Mouse (Mus musculus) brain, embryonic 18.5 days (tissue): Measurements from ENCODE around the gene Rsg1.

Source experiments
- DNase-seq: peaks from one replicate; pipeline ENCODE4 v3.0.0-alpha.2; 2012; ENCODE audit warnings: low read depth, low spot score

Gene Rsg1

DNA sequence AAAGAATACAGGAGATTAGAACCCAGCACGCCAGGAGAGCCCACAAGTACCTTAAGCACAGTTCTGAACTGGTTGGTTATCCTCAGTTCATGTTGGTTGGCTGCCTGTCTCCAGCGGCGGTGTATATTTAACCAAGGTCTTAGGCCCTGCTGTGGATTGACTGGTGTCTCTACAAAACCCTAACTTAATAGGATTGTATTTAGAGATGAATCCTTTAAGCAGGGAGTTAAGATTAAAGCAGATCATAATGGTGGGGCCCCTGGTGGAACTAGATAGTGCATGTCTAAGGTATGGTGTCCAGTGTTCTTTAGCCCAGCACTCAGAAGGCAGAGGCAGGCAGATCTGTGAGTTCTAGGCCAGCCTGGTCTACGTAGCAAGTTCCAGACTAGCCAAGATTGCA is 2.1 kb upstream of the Rsg1 start:
- DNase-seq, result no peak

DNA sequence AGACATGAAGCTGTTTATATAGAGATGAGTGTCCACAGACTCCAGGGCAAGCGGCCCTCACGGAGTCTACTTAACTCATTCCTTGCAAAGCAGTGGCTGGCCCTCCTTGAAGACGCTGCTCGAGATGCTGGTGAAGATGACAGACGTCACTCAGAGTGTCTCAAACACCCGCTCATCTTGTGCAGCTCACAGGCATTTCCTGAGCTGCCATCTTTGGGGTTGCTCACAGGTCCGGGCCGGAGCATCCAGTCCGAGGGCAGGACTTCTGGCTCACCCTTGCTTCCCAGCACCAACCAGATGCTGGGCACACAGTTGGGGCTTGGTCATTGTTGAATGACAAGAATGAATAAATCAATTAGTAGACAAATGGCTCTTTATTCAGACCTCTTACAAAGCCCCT is 864 bp upstream of the Rsg1 start:
- no peak for DNase-seq

DNA sequence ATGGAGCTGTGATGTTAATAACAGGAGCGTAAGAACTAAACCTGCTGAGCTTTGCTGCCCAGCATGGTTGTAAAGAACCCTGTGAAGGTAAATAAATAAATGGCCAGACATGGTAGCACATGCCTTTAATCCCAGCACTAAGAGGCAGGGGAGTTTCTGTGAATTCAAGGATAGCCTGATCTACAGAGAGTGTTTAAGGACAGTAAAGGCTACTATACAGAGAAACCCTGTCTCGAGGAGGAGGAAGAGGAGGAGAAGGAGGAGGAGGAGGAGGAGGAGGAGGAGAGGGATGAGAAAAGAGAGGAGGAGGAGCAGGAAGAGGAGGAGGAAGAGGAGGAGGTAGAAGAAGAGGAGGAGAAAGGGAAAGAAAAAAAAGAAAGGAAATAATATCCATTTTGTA is 414 bp upstream of the Rsg1 start:
- no peak for DNase-seq

DNA sequence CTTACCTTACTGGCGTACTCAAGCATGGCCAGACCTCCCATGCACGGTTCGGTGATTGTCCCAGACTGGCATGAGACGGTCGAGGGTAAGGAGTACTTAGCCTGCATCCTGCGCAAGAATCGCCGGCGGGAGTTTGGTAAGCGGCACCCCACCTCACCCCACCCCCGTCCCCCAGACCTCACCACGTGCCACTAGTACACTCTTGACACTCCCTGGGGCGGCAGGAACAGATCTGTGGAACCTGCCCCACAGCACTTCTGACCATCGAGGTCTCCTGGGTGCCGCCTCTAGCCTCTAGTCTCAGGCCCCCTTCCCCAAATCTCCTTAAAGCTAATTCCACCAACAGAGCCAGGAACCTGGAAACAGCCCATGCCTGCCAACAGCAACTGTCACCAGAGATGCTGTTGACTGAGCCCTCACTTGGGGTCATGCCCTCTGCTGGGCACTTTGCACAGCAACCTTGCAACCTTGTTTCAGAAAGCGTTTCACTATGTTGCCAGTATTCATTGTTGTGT is 638 bp downstream of the Rsg1 start:
- DNase-seq, result no peak

DNA sequence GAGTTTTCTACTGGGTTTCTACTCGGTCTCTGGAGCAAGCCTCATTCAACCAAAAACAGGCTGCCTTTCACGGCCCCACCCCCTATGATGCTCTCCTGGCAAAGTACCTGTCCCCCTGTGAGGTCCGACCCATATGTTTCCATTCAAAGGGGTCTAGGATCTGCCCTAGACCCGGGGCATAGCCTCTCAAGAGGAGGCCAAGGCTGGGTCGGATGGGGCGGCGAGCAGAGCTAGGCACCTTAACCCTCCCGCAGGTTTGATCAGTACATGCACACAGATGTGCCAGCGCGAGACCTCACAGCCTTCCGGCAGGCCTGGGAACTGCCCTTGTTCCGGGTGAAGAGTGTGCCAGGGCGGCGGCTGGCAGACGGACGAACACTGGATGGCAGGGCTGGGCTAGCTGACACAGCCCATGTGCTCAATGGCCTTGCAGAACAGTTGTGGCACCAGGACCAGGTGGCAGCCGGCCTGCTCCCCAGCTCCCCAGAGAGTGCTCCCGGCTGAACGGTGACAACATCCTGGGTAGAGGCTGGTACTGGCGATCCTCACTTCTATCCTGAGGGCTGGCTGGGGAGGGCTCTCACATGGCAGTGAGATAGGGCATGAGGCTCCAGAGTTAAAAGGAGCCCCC is 5.9 kb downstream of the Rsg1 start:
- DNase-seq, result no peak

DNA sequence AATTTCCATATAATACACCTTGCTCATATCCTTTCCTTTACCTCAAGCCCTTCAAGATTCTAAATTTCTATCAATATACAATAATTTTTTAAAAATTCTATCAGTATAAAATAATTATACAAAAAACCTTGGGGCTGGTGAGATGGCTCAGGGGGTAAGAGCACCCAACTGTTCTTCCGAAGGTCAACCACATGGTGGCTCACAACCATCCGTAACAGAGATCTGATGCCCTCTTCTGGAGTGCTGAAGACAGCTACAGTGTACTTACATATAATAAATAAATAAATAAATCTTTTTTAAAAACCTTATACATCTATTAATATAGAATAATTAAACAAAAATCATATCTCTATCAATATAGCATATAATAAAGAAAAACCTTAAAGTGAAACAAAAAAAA is 8.1 kb downstream of the Rsg1 start:
- no peak for DNase-seq

DNA sequence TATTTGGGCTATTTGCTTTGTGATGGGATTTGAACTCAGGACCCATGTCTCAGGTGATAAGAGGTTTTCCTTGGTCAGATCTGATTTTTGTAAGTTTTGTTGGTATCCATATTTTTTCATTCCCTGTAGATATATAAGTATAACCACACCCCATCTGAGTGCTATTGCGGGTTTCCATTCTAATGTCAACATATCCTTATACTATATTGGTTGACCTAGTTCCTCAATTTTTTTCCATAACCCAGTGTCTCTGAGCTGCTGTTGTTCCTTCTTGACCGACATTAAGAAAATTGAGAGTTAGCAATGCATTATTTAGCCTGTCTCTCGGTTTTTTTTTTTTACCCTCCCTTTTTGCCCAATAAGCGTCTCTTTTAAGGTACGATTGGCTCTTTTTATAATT is 9.0 kb downstream of the Rsg1 start:
- DNase-seq, result no peak

DNA sequence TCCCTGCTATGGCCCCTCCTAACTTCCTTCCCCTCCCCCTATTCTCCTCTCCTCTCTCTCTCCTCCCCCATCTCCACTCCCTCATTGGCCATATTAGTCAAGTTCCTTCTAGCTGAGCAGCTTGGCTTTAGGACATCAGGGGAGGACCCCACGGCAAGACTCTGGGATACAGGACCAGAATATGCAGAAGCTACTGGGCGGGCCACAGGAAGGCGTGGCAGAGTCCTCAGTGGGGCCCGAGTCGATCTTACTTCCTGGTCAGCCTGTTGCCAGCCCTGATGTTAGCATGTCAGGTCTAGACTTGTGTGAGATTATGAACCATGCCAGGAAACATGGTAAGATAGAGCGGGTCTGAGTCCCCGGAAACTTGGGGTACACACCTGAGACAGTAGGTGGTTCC is 14.9 kb downstream of the Rsg1 start:
- DNase-seq, result no peak

DNA sequence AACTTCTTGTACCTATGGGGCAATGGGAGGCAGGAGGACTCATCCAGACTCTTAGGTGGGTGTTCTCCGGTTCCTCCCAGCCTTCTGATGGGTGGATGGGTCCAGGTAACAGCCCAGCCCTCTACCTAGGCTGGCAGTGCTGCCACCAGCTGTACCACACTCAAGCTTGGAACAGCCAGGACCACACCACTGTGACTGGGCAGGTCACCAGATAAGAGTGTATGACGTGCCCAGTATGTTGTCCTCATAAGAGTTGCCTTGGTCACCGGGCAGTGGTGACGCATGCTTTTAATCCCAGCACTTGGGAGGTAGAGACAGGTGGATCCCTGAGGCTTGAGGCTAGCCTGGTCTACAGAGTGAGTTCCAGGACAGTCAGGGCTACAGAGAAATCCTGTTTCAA is 19.4 kb downstream of the Rsg1 start:
- no peak for DNase-seq

DNA sequence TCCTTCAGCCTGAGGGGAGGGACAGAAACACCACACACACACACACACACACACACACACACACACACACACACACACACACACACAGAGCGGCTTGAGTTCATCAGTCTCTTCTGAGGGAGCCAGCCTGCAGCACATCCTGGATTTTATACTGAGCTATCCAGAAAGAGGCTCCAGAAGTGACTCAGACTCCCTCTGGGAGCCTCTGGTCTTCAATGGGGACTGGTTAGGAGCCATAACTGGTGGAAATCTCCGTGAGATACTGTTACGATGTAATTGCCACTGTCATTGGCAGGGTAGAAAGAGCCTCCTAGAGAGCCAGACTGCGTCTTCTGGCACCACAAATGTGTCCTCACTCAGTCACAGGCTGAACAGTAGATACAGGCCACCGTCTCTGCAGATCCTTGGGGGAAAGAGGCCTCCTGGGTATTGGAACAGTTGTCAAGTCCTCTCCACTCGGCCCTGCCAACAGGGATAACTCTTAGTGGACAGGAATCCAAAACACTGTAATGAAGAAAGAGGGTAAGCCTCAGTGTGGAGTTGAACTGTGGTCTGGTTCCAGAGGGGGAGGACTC is 21.9 kb downstream of the Rsg1 start:
- no peak for DNase-seq

DNA sequence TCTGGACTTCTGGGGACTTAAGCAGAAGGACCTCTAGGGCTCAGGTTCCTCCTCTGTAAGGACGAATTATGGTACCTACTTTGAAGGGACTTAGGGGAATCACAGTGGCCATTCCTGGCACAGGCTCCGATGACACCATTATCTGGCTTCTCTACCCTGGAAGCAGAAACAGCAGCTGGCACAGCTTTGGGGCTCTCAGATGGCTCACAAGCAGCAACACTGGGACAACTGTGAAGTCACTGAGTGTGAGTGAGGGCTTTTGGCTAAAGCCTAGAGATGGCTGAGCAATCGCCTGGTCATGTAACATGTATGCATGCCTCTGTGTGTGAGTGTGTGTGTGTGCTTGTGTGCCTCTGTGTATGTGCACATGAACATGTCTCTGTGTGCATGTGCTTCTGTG is 23.1 kb downstream of the Rsg1 start:
- DNase-seq, result no peak

DNA sequence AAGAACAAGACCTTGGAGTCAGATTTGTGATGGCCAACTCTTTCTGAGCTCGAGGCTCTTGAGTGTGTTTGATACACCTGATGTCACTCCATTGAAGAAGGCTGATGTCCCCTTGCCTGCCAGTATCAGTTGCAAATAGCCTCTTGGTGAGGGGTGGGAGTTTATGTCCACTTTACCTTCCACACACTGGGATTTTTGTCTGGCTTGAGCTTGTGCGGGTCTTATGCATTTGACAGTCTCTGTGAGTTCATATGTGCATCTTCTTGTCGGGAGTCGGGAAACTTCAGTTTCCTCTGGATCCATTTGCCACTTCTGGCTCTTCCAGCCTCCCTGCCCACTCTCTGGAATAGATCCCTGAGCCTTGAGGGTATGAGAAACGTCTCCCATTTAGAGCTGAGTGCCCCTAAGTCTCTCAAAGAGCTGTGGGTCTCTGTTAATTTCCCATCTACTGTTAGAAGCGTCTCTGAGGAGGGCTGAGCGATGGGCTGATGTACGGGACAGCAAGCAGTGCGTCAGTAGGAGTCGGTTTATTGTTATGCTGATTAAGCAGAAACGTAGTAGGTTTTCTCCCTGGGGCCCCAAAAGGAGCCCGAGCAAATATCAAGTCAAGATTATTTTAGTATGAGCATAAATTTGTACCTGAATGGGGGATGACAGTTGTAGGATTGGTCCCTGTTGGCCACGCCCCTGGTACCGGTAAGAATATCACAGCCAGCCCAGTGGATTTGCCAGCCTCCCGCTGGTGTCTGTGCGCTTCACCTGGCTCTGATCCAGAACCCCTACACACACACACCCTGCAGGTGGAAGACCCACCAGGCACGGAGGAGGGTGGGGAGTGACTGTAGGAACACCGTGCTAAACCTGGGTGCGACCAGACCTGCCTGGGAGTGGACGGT is 25.0 kb downstream of the Rsg1 start:
- no peak for DNase-seq

DNA sequence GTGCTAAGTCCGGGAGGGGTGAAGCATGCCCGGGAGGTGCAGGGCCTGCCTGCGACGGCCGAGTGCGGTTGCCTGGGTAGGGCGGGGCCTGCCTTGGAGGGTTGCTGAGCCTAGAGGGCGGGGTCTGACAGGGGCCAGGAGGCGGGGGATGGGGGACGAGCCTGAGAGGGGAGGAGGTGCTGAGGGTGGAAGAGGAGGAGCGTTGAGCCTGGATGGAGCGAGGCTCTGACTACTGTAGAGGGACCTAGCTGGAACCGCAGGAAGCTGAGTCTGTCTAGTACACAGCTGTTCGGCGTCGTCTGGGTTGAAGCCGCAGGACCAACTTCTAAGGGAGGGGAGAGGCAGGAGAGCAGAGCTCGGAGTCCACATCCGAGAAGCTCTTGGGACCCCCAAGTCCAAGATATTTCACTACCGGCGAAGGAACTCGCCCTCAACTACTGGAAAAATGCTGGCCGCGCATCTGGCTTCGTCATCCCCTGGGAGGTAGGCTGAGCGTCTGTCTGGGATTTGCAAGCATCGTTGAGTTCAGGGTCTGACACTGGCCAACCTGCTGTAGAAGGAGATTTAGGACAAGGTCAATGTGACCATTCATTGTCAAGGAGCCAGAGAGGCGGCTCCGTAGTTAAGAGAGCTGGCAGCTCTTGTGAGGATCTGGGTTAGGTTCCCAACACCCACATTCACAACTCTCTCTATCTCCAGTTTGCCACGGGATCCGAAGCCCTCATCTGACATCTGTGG is 25.8 kb downstream of the Rsg1 start, which contains the start of gene Arhgef19:
Arhgef19 (plus strand) TSS at position 112 of the 738 bp plus-strand sequence.
- no peak for DNase-seq

DNA sequence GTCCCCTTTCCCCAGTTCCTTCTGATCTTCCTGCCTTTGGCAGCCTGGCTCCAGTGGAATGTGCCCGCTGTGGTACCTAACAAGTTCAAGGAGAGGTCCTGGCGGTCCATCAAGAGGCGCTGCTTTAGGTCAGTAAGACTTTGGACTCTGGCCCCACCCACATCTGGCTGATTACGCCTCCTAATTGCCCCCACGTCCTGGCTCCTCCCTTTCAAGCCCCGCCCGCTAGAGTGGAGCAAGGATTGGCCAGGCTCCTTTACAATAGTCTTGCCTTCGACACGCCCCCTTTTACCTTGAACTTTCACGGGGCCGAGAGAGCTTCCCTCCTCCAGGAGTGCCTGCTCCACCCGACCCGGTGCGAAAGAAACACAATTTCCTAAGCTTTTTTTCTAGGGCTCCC is 26.9 kb downstream of the Rsg1 start:
- no peak for DNase-seq

DNA sequence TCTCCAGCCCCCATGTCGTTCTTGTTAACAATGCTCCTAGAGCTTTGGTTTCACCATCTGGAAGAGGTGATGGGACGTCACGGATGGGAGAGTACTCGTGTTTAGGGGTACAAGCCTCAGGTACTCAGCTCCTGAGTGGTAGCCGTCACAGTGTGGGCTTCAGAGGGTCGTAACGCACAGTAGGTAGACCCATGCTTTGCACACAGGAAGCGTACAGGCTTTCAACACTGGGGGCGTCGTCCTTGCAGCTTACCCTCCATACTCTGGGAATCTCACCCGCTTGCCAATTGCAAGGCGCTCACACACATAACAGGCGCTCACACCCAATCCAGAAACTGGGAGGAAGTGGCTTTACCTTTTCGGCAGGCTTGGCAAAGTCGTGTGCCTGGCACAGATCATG is 28.1 kb downstream of the Rsg1 start:
- DNase-seq, result no peak

DNA sequence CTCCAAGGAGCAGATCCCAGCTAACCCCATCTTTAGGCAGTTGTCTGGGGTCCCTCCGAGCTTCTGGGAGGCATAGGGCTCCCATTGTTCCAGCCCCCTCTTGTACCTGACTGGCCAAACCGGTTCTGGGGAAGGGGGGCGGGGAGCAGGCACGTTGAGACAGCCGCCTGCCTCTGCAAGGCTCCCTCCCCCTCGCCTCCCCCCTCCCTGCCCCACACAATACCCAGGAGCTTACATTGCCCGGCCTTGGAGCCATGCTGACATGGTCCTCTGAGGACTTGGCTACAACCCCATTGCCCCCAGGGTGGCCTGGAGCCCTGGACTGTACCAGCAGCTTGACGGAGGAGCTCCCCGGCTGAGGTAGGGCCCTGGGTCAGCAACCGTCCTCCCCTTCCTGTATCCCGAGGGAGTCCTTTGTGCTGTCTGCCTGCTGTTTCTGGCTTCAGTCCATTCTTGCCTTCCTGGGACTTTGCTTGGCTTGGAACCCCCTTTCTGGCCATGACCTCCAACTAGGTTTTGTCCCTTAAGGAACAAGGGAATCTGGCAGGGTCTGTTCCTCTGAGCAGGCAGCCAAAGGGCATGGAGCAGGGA is 29.0 kb downstream of the Rsg1 start:
- no peak for DNase-seq

DNA sequence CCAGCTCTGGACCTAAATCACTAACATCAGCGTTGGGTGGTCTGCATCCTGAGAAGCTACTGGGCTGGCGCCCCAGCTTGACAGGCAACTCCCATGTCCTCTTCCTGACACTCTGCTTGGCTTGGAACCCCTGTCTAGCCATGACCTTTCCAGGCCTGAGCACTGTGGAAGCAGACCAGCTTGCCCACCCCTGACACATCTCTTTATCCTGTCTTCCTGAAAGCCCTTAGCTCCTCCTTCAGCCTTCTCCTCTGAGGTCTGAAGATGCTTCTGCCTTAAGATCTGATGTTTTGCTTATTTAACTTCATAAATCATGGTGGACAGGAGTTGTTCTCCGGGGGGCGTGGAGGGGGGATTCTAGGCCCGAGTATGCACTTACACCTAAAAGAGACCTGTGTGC is 29.9 kb downstream of the Rsg1 start:
- no peak for DNase-seq

DNA sequence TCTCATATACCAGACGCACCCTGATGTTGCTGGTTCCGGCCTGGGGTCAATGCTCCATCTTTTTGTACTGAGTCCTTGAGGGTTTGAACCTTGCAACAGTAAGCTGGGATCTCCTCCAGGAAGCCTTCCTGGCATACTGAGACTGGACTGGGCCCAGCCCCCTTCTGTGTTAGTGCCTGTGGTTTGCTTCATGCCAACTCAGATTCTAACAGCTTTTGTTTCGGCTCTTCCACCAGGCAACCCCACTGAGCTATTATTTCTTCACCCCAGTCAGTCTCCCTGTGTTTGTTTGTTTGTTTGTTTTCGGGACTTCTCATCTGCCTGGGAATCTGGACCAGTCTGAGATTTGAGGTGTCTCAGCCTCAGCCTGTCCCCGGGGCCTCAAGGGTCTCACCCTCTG is 30.6 kb downstream of the Rsg1 start:
- DNase-seq, result no peak

DNA sequence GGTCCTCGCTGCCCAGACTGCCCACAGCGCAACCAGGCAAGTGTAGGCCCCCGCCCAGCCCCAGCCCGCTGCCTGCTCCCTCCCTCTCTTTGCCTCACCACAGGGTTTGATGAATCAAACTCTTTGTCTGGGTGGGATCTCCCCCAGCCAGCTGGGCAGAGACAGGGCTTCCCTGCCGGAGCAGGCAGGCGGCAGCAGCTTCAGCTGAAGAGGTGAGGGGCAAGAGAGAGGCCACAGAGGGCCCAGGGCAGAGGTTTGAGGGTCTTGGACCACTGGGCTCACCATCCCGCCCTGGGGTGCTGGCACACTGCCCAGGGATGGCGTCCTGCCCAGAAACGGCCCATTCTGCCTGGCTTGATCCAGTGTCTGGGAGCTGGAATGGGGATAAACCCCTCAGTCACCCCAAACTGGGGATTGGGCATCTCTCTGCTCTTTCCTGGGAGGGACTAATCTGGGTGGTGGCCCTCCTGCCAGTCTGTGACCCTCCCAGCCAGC is 31.2 kb downstream of the Rsg1 start:
- no peak for DNase-seq

DNA sequence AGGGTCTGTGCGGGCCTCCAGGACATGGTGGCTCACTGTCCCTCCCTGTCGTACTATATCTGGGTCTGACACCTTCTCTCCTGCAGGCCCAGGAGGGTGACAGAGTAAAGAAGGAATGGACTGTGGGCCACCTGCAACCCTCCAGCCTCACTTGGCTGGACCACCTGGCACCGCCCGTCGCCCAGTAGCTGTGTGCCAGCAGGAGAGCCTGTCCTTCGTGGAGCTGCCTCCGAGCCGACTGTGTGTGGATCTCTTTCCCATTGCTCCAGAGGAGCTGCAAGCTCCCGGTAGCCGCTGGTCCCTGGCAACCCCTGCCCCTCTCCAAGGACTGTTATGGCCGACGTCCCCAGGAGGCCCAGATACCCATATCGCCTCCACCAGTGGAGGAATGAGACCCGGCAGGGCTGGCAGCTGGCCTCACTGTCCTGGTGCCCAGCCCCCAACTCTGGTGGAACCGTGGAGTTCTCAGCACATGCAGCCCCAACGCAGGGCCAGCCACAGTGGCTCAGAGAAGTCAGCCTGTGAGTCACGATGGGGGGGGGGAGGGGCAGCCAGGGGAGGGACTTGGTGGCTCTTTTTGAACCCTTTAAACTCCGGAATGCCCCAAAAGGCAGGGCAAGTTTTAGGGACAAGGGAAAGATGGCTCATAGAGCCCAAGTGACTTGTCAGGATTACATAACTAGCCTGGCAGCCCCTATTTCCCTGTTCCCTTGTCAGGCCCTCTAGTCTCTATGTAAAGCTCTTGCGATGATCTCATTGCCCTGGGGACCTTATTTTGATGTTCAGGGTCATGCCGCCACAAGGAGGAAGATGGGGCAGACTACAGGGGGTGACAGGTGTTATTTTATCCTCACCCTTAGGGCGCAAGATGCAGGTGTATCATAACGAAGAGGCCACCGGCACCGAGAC is 32.6 kb downstream of the Rsg1 start:
- DNase-seq, result no peak
